Mouse (Mus musculus) forebrain, embryonic 16.5 days (tissue): ENCODE measurements around the gene Macrod2. TPM values are rescaled to one million over a fixed set of nuclear protein-coding genes. Genes with fewer than 3 reads are reported as not detected.

ENCODE experiments used
- ATAC-seq: fragments of 200-750 bp; cut with Nextera tagmentation; 2 replicates; pipeline ENCODE4 v1.8.0; 2017; ENCODE audit warnings: mild to moderate bottlenecking, moderate library complexity
- H3K27ac ChIP-seq: fragments of 300-500 bp; sonication (generic); 2 replicates; pipeline ENCODE4 v1.5.1; 2014; ENCODE audit warnings: low read length, control low read depth
- H3K27me3 ChIP-seq: fragments of 300-500 bp; sonication (generic); replicated peaks from 2 replicates; pipeline ENCODE4 v1.6.1; 2014; ENCODE audit warnings: low read length; ENCODE audit not compliant: control insufficient read depth, insufficient read depth
- H3K36me3 ChIP-seq: fragments of 300-500 bp; sonication (generic); 2 replicates; pipeline ENCODE4 v1.6.1; 2014; ENCODE audit not compliant: control insufficient read depth, insufficient read depth
- H3K4me1 ChIP-seq: fragments of 300-500 bp; sonication (generic); replicated peaks from 2 replicates; pipeline ENCODE4 v1.6.1; 2014; ENCODE audit warnings: low read length; ENCODE audit not compliant: control insufficient read depth, insufficient read depth
- H3K4me2 ChIP-seq: fragments of 300-500 bp; sonication (generic); 2 replicates; pipeline ENCODE4 v1.6.1; 2014; ENCODE audit warnings: mild to moderate bottlenecking, low read length, control low read depth
- H3K4me3 ChIP-seq: fragments of 300-500 bp; sonication (generic); replicated peaks from 2 replicates; pipeline ENCODE4 v1.5.1; 2014; ENCODE audit warnings: mild to moderate bottlenecking, low read length, control low read depth
- H3K9ac ChIP-seq: fragments of 300-500 bp; sonication (generic); replicated peaks from 2 replicates; pipeline ENCODE4 v1.6.1; 2014; ENCODE audit warnings: low read depth, low read length, control low read depth
- H3K9me3 ChIP-seq: fragments of 300-500 bp; sonication (generic); 2 replicates; pipeline ENCODE4 v1.6.1; 2016; ENCODE audit warnings: low read length; ENCODE audit not compliant: control insufficient read depth
- WGBS: fragments of 180-500 bp; shearing (Covaris S2); extraction: QIAGEN DNeasy Blood & Tissue Kit; methylation state at CpG from one replicate; pipeline ENCODE4 v1.1.7; 2014; 5-methylcytosine and 5-hydroxymethylcytosine counted together
- polyA plus RNA-seq: library from polyadenylated mRNA; unstranded; fragments of >200 nt; fragmentation: Nextera tagmentation; extraction: Ambion mirVana; gene quantifications from 2 replicates; pipeline ENCODE4 v1.2.1, GENCODE M21; 2015

Macrod2 gene
- polyA plus RNA-seq, 1 experiment from 2014 or later, result 108 TPM

- Histone ChIP-seq H3K4me2 (no peak overlapping the region), H3K27me3 (no peaks in the 10 kb centered on the region), H3K9me3 (no peaks in the 10 kb centered on the region), H3K4me1 (peaks cover 16% of the 10 kb centered on the region; the same call in 1 of the 2 replicates), H3K36me3 (no peaks in the 10 kb centered on the region), H3K4me3 (no peak overlapping the region), H3K27ac (peak overlapping the region; percentile 33; the same call in 1 of the 2 replicates), H3K9ac (no peak overlapping the region)
- ATAC-seq, result peak; percentile 73
Observed at GRCm38 (mm10) chr2:142403394-142403793, 2008.3 kb downstream of the Macrod2 start.

GRCm38 (mm10) chr2:142404321-142404720 is 2009.2 kb downstream of the Macrod2 start:
- H3K27me3 ChIP-seq, result no peaks in the 10 kb centered on the region
- H3K36me3 ChIP-seq, result no peaks in the 10 kb centered on the region
- H3K4me3 ChIP-seq, result no peak overlapping the region
- peaks cover 16% of the 10 kb centered on the region; the same call in 1 of the 2 replicates for H3K4me1 ChIP-seq
- H3K4me2 ChIP-seq, result no peak overlapping the region
- H3K27ac ChIP-seq, result no peak overlapping the region
- ATAC-seq, result no peak
- no peak overlapping the region for H3K9ac ChIP-seq
- 63% methylated on average over 6 of the region's 6 CpGs for WGBS
- H3K9me3 ChIP-seq, result no peaks in the 10 kb centered on the region

DNA sequence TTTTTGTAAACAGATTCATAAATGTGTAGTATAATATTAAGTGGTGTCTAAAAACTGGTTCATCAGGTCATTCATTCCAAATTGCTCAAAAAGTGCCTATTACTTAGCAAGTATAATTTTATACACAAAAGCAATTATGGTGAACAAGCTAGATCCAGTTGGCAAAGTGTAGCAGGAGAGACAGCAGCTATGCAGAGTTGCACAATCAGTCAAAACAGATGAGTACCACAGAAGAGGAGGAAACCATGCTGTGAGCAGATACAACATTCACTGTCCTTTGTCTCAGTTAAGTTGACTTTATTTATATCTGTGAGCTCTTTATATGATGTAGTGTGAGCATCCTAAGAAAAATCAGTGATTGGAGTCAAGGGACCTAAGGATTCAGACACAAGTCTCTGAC is 2012.2 kb downstream of the Macrod2 start:
- H3K9me3 ChIP-seq, result no peaks in the 10 kb centered on the region

GRCm38 (mm10) chr2:142410124-142410523 is 2015.0 kb downstream of the Macrod2 start:
- Histone ChIP-seq H3K9ac (no peak overlapping the region), H3K27ac (no peak overlapping the region), H3K4me3 (no peak overlapping the region), H3K4me2 (no peak overlapping the region), H3K36me3 (no peaks in the 10 kb centered on the region), H3K4me1 (no peaks in the 10 kb centered on the region), H3K27me3 (no peaks in the 10 kb centered on the region), H3K9me3 (no peaks in the 10 kb centered on the region)
- no peak for ATAC-seq

More for the DNA sequence above, 2012.2 kb downstream of the Macrod2 start:
- Histone ChIP-seq H3K36me3 (no peaks in the 10 kb centered on the region), H3K4me2 (no peak overlapping the region), H3K4me3 (no peak overlapping the region), H3K9ac (no peak overlapping the region), H3K27me3 (no peaks in the 10 kb centered on the region), H3K4me1 (peaks cover 11% of the 10 kb centered on the region; the same call in 1 of the 2 replicates), H3K27ac (no peak overlapping the region)
- no peak for ATAC-seq

DNA sequence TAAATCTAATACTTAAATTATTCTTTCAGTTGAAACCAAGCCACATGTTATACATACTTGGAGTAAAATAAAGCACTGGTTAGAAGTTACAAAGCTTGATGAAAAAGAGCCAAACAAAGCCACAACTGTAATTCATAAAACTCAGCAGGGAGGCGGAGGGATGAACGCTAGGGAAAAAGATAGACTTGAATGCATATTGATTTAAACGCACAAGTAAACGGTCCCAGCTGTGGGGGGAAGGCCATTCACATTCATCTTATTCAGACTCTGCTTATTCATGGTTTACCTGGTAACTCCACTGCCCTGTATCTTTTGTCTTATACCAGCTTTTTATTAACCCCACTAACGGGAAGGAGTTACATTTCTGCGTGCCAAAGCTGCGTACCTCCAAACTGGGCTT is 2038.0 kb downstream of the Macrod2 start:
- no peak overlapping the region for H3K9ac ChIP-seq
- WGBS, result 40% methylated on average over 7 of the region's 7 CpGs
- H3K36me3 ChIP-seq, result no peaks in the 10 kb centered on the region
- no peak for ATAC-seq
- no peak overlapping the region for H3K4me2 ChIP-seq
- H3K9me3 ChIP-seq, result no peaks in the 10 kb centered on the region
- H3K27ac ChIP-seq, result no peak overlapping the region
- H3K4me3 ChIP-seq, result no peak overlapping the region
- no peaks in the 10 kb centered on the region for H3K27me3 ChIP-seq
- H3K4me1 ChIP-seq, result no peaks in the 10 kb centered on the region

- Histone ChIP-seq H3K27me3 (no peaks in the 10 kb centered on the region), H3K4me3 (no peak overlapping the region), H3K4me1 (no peaks in the 10 kb centered on the region), H3K36me3 (no peaks in the 10 kb centered on the region), H3K9me3 (no peaks in the 10 kb centered on the region), H3K9ac (no peak overlapping the region), H3K27ac (no peak overlapping the region), H3K4me2 (no peak overlapping the region)
- WGBS, result 92% methylated on average over 4 of the region's 4 CpGs
- ATAC-seq, result no peak
Observed at GRCm38 (mm10) chr2:142434731-142435130, 2039.6 kb downstream of the Macrod2 start.

- Histone ChIP-seq H3K9me3 (no peaks in the 10 kb centered on the region), H3K4me1 (no peaks in the 10 kb centered on the region), H3K27ac (no peak overlapping the region), H3K9ac (no peak overlapping the region), H3K36me3 (no peaks in the 10 kb centered on the region), H3K27me3 (no peaks in the 10 kb centered on the region), H3K4me2 (no peak overlapping the region), H3K4me3 (no peak overlapping the region)
- 41% methylated on average over 6 of the region's 6 CpGs for WGBS
- ATAC-seq, result peak; percentile 84
Observed at GRCm38 (mm10) chr2:142437606-142438461, 2042.7 kb downstream of the Macrod2 start.

Other genes starting within 250 kb of the Macrod2 start
- not detected in 2 replicates for gene Gm17374, start 243.3 kb upstream of the Macrod2 start, polyA plus RNA-seq
- gene Esf1, start 224.7 kb upstream of the Macrod2 start, polyA plus RNA-seq, result 18.4 and 20.5 TPM in 2 replicates
- 49.5 and 51.0 TPM in 2 replicates for gene Ndufaf5, start 224.7 kb upstream of the Macrod2 start, polyA plus RNA-seq
- not detected in 2 replicates for gene Sel1l2, start 5.6 kb upstream of the Macrod2 start, polyA plus RNA-seq